Mouse (Mus musculus): ENCODE data around the gene Eda. TPM values are rescaled to one million over a fixed set of nuclear protein-coding genes. Genes with fewer than 3 reads are reported as not detected.
A peak's percentile ranks its signal among the peaks of the same experiment; 100 is the strongest.

Gene Eda
- polyA plus RNA-seq (2012; rRNA removed) (0.74 and 0.75 TPM in 2 replicates), polyA plus RNA-seq (2014; fragmentation: Nextera tagmentation; extraction: Ambion mirVana) (0.52 and 0.71 TPM in 2 replicates)

DNA sequence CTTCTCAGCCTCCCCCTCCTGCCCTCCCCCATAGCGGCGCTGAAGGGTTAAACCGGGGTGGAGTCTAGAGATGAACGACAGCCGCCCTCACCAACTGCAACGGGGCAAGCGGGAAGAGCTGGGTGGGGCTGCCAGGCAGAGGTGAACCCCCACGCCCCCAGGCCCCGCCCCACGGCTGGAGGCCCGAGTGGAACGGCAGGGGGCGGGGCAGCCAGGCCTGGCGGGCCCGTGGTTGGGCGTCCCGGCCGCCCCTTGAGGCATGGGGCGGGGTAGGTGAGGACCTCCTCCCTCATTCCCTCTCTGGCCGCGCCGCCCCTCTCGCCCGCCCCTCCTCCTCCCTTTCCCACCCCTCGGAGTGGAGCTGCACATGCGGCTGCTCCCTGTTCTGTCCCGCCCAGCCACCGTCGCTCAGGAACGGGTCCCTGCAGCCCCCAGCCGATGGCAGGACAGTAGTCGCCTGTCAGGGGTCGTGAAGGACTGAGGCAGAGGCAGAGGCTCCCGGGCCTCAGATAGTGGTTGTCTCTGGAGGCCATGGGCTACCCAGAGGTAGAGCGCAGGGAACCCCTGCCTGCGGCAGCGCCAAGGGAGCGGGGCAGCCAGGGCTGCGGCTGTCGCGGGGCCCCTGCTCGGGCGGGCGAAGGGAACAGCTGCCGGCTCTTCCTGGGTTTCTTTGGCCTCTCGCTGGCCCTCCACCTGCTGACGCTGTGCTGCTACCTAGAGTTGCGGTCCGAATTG, at the start of gene Eda:
TSS of gene Eda (plus strand) at position 357 of the 735 bp plus-strand sequence.
- no peak within 1 kb of the TSS for H3K27ac ChIP-seq
- WGBS (ENCODE audit: insufficient replicate concordance) = 17% methylated on average over 43 of the region's 49 CpGs
- peak within 1 kb of the TSS; percentile 46 to 58 for H3K4me3 ChIP-seq (ENCODE audit: insufficient read depth in 1 of 2, low read depth in 2 of 2, low read length in 2 of 2)
- peak; percentile 60 to 61 (median 61) for DNase-seq (ENCODE audit: low read depth in 3 of 3, low spot score in 3 of 3)
- no peaks in the 10 kb centered on the region for H3K9me3 ChIP-seq (ENCODE audit: control insufficient read depth, low read length)
- H3K27me3 ChIP-seq (ENCODE audit: control insufficient read depth, insufficient read depth, low read length) = no peaks in the 10 kb centered on the region
- H3K4me1 ChIP-seq (replicated peaks; ENCODE audit: control insufficient read depth in 2 of 2, insufficient read depth in 2 of 2, low read length in 1 of 2) = no peaks in the 10 kb centered on the region; a peak in 1 of 4 replicates
- peak within 1 kb of the TSS; percentile 74 for H3K4me2 ChIP-seq (ENCODE audit: low read depth)
- peak within 1 kb of the TSS; percentile 48 for H3K9ac ChIP-seq (replicated peaks)
- H3K36me3 ChIP-seq (replicated peaks; ENCODE audit: control insufficient read depth, insufficient read depth, low read depth) = no peaks in the 10 kb centered on the region
- ATAC-seq (ENCODE audit: insufficient read depth) = peak; percentile 96
- TF ChIP-seq EP300 (IDR thresholded peaks at IDR 0.05; ENCODE audit: low read depth) = no peak
- no peak for TF ChIP-seq CTCF (IDR thresholded peaks at IDR 0.05; ENCODE audit: low read depth)

DNA sequence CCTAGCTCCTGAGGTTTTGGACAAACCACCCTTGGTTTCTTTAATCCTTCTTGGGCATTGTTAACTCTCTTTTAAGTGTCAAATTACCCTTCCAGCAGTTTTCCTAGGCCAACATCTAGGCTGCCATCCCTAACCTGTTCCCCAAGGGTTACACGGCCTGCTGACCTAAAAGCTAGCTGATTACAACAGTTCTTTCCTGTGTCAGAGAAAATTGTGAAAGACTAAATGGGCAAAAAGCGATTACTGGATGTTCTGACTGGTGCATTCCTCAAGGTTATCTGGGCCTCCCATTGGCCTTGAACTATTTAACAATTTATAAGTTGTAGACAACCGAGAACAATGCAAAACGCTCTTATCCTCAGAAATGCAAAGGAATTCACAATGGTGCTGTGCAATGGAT, 14.4 kb upstream of the Eda start:
- Histone ChIP-seq H3K4me1 (replicated peaks; ENCODE audit: control insufficient read depth in 2 of 2, insufficient read depth in 2 of 2, low read length in 1 of 2) (no peaks in the 10 kb centered on the region), H3K4me3 (ENCODE audit: insufficient read depth in 1 of 2, low read depth in 2 of 2, low read length in 2 of 2) (no peak overlapping the region), H3K27ac (no peak overlapping the region), H3K36me3 (replicated peaks; ENCODE audit: control insufficient read depth, insufficient read depth, low read depth) (no peaks in the 10 kb centered on the region), H3K9ac (replicated peaks) (no peak overlapping the region), H3K9me3 (ENCODE audit: control insufficient read depth, low read length) (no peaks in the 10 kb centered on the region), H3K27me3 (ENCODE audit: control insufficient read depth, insufficient read depth, low read length) (no peaks in the 10 kb centered on the region), H3K4me2 (ENCODE audit: low read depth) (no peak overlapping the region)
- no peak for TF ChIP-seq EP300 (IDR thresholded peaks at IDR 0.05; ENCODE audit: low read depth)
- TF ChIP-seq CTCF (IDR thresholded peaks at IDR 0.05; ENCODE audit: low read depth) = no peak
- DNase-seq (ENCODE audit: low read depth in 3 of 3, low spot score in 3 of 3) (no peak), ATAC-seq (ENCODE audit: insufficient read depth) (no peak)
- WGBS (ENCODE audit: insufficient replicate concordance) = 61% methylated on average over 4 of the region's 4 CpGs

DNA sequence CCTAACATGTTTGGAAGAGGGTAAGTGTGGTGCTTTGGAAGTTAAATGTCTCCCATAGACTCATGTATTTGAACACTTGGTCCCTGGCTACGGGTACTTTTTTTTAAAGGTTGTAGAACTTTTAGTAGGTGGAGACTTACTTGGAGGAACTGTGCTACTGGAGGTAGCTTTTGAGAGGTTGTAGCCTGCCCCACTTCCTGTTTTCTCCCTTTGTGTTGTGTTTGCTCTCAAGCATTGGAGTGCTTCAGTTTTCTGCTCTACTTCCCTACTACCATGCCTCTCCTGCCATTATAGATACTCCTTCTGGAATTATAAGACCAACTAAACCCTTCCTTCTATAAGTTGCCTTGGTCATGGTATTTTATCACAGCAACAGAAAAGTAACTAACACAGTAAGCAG, 5.3 kb upstream of the Eda start:
- H3K9ac ChIP-seq (replicated peaks) = no peak overlapping the region
- no peaks in the 10 kb centered on the region; a peak in 1 of 4 replicates for H3K4me1 ChIP-seq (replicated peaks; ENCODE audit: control insufficient read depth in 2 of 2, insufficient read depth in 2 of 2, low read length in 1 of 2)
- no peak for DNase-seq (ENCODE audit: low read depth in 3 of 3, low spot score in 3 of 3)
- H3K4me3 ChIP-seq (ENCODE audit: insufficient read depth in 1 of 2, low read depth in 2 of 2, low read length in 2 of 2) = no peak overlapping the region
- WGBS (ENCODE audit: insufficient replicate concordance) = 26% methylated on average over 1 of the region's 1 CpGs
- TF ChIP-seq EP300 (IDR thresholded peaks at IDR 0.05; ENCODE audit: low read depth) (no peak), CTCF (IDR thresholded peaks at IDR 0.05; ENCODE audit: low read depth) (no peak)
- no peaks in the 10 kb centered on the region for H3K9me3 ChIP-seq (ENCODE audit: control insufficient read depth, low read length)
- H3K4me2 ChIP-seq (ENCODE audit: low read depth) = no peak overlapping the region
- no peak overlapping the region for H3K27ac ChIP-seq
- no peaks in the 10 kb centered on the region; the same call in 1 of the 2 replicates for H3K27me3 ChIP-seq (ENCODE audit: control insufficient read depth, insufficient read depth, low read length)
- ATAC-seq (ENCODE audit: insufficient read depth) = no peak
- H3K36me3 ChIP-seq (replicated peaks; ENCODE audit: control insufficient read depth, insufficient read depth, low read depth) = no peaks in the 10 kb centered on the region

GRCm38 (mm10) chrX:99974381-99974780, 1.0 kb upstream of the Eda start:
- H3K4me3 ChIP-seq (ENCODE audit: insufficient read depth in 1 of 2, low read depth in 2 of 2, low read length in 2 of 2) = no peak overlapping the region
- H3K9ac ChIP-seq (replicated peaks) = no peak overlapping the region
- ATAC-seq (ENCODE audit: insufficient read depth) = no peak
- H3K27me3 ChIP-seq (ENCODE audit: control insufficient read depth, insufficient read depth, low read length) = no peaks in the 10 kb centered on the region; the same call in 1 of the 2 replicates
- 50% methylated on average over 3 of the region's 3 CpGs for WGBS (ENCODE audit: insufficient replicate concordance)
- no peaks in the 10 kb centered on the region for H3K36me3 ChIP-seq (replicated peaks; ENCODE audit: control insufficient read depth, insufficient read depth, low read depth)
- no peaks in the 10 kb centered on the region for H3K9me3 ChIP-seq (ENCODE audit: control insufficient read depth, low read length)
- H3K4me2 ChIP-seq (ENCODE audit: low read depth) = no peak overlapping the region
- H3K27ac ChIP-seq = no peak overlapping the region
- H3K4me1 ChIP-seq (replicated peaks; ENCODE audit: control insufficient read depth in 2 of 2, insufficient read depth in 2 of 2, low read length in 1 of 2) = no peaks in the 10 kb centered on the region; a peak in 1 of 4 replicates
- DNase-seq (ENCODE audit: low read depth in 3 of 3, low spot score in 3 of 3) = no peak
- TF ChIP-seq CTCF (IDR thresholded peaks at IDR 0.05; ENCODE audit: low read depth) (no peak), EP300 (IDR thresholded peaks at IDR 0.05; ENCODE audit: low read depth) (no peak)

- Histone ChIP-seq H3K9me3 (ENCODE audit: control insufficient read depth, low read length) (no peaks in the 10 kb centered on the region), H3K9ac (replicated peaks) (no peak overlapping the region), H3K36me3 (replicated peaks; ENCODE audit: control insufficient read depth, insufficient read depth, low read depth) (no peaks in the 10 kb centered on the region), H3K4me3 (ENCODE audit: insufficient read depth in 1 of 2, low read depth in 2 of 2, low read length in 2 of 2) (no peak overlapping the region), H3K27ac (no peak overlapping the region), H3K4me2 (ENCODE audit: low read depth) (peak overlapping the region; percentile 74), H3K4me1 (replicated peaks; ENCODE audit: control insufficient read depth in 2 of 2, insufficient read depth in 2 of 2, low read length in 1 of 2) (no peaks in the 10 kb centered on the region; a peak in 1 of 4 replicates), H3K27me3 (ENCODE audit: control insufficient read depth, insufficient read depth, low read length) (no peaks in the 10 kb centered on the region; the same call in 1 of the 2 replicates)
- no peak for DNase-seq (ENCODE audit: low read depth in 3 of 3, low spot score in 3 of 3)
- WGBS (ENCODE audit: insufficient replicate concordance) = 25% methylated on average over 5 of the region's 5 CpGs
- TF ChIP-seq EP300 (IDR thresholded peaks at IDR 0.05; ENCODE audit: low read depth) (no peak), CTCF (IDR thresholded peaks at IDR 0.05; ENCODE audit: low read depth) (no peak)
- no peak for ATAC-seq (ENCODE audit: insufficient read depth)
Observed at GRCm38 (mm10) chrX:99974803-99975202, 603 bp upstream of the Eda start.

Data from liver, embryonic 14.5 days (tissue).